Mouse (Mus musculus): ENCODE measurements around the gene Srf. TPM values are rescaled to one million over a fixed set of nuclear protein-coding genes. Genes with fewer than 3 reads are reported as not detected.
A peak's percentile ranks its signal among the peaks of the same experiment; 100 is the strongest.

Srf gene
- polyA plus RNA-seq, 1 experiment from 2014 or later: 3.7 TPM

DNA sequence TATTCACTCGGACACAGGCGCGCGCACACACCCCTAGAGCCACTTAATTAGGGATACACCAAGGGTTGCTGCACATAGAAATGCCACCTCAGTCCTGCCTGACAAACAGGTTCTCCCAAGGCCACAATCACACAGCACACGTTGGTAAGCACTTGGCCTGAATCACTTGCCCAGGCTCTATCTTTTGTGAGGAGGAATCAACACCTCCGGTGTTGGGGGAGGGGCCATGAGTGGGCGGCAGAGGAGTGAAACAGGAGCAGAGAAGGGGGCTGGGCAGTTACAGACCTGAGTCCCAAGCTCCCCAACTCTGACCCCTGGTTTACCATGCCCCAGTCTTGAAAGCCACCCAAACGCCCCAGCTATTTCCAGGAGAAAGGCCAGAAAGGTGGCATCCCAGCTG lies 9.0 kb downstream of the Srf start:
- ATAC-seq (ENCODE audit: low FRiP score, low TSS enrichment) (no peak), DNase-seq (ENCODE audit: low spot score) (peak; percentile 37)
- Histone ChIP-seq H3K9ac (ENCODE audit: low read length) (0 out of 2 replicates have a peak overlapping the region, but pooled peaks have one; percentile 58), H3K27me3 (ENCODE audit: control insufficient read depth, insufficient read depth, low read length) (no peaks in the 10 kb centered on the region), H3K4me3 (ENCODE audit: low read depth, low read length) (no peak overlapping the region), H3K4me2 (replicated peaks; ENCODE audit: low read depth) (no peak overlapping the region), H3K4me1 (replicated peaks; ENCODE audit: control insufficient read depth, insufficient read depth) (no peaks in the 10 kb centered on the region), H3K36me3 (ENCODE audit: control insufficient read depth, insufficient read depth, low read length) (peaks cover 23% of the 10 kb centered on the region), H3K9me3 (ENCODE audit: control insufficient read depth, low read length) (no peaks in the 10 kb centered on the region), H3K27ac (replicated peaks) (no peak overlapping the region)
- no peak for TF ChIP-seq CTCF (IDR thresholded peaks at IDR 0.05; ENCODE audit: low read depth)
- TF ChIP-seq EP300 (optimal IDR thresholded peaks at IDR 0.05): no peak
- 35% methylated on average over 8 of the region's 8 CpGs for WGBS

GRCm38 (mm10) chr17:46546591-46546990 lies 9.4 kb downstream of the Srf start:
- H3K36me3 ChIP-seq (ENCODE audit: control insufficient read depth, insufficient read depth, low read length): peaks cover 22% of the 10 kb centered on the region
- H3K9ac ChIP-seq (ENCODE audit: low read length): peak overlapping the region; percentile 58
- H3K27me3 ChIP-seq (ENCODE audit: control insufficient read depth, insufficient read depth, low read length): no peaks in the 10 kb centered on the region
- no peak overlapping the region for H3K27ac ChIP-seq (replicated peaks)
- H3K4me2 ChIP-seq (replicated peaks; ENCODE audit: low read depth): peak overlapping the region; percentile 69
- 23% methylated on average over 7 of the region's 7 CpGs for WGBS
- no peaks in the 10 kb centered on the region for H3K9me3 ChIP-seq (ENCODE audit: control insufficient read depth, low read length)
- ATAC-seq (ENCODE audit: low FRiP score, low TSS enrichment) (no peak), DNase-seq (ENCODE audit: low spot score) (no peak)
- H3K4me3 ChIP-seq (ENCODE audit: low read depth, low read length): peak overlapping the region; percentile 51
- no peak for TF ChIP-seq EP300 (optimal IDR thresholded peaks at IDR 0.05)
- TF ChIP-seq CTCF (IDR thresholded peaks at IDR 0.05; ENCODE audit: low read depth): no peak
- H3K4me1 ChIP-seq (replicated peaks; ENCODE audit: control insufficient read depth, insufficient read depth): no peaks in the 10 kb centered on the region

DNA sequence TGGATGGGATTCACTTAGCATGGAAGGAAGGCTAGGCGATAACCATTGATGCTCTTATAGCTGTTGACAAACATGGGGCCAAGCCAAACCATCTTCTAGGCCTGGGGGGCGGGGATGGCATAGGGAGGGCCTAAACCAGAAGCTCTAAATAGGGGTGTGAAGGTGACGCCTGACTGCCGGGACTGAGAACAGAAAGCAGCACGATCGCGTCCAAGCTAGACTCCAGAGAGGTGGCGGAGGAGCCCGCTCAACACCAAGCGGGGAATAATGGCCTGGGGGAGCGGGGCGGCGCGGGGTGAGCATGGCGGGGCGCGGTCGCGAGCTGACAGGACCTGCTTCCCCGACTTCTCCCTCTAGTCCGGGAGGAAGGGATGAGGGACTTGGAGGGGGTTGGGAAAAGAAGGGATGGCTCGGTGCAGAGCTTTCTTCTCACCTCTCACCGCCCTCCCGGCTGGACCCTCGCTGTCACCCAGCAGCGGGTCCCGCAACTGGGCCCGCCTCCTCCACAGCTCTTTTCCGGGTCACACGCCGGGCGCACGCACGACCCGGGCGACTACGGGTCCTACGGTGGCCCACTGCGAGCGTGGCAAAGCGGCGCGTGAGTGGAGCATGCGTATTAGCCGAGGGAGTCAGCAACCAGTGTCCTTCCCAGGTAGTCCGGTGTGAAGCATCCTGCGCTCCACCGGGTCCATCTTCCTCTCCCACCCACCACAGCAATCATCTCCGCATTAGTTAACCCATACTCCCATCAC lies 10.0 kb downstream of the Srf start, which contains the start of gene Cul9:
Cul9 (minus strand) TSS at position 576 of the 752 bp plus-strand sequence.
- Histone ChIP-seq H3K27ac (replicated peaks) (no peak within 1 kb of the TSS), H3K4me3 (ENCODE audit: low read depth, low read length) (peak within 1 kb of the TSS; percentile 51), H3K27me3 (ENCODE audit: control insufficient read depth, insufficient read depth, low read length) (no peaks in the 10 kb centered on the region), H3K4me2 (replicated peaks; ENCODE audit: low read depth) (peak within 1 kb of the TSS; percentile 69), H3K9ac (ENCODE audit: low read length) (peak within 1 kb of the TSS; percentile 58), H3K9me3 (ENCODE audit: control insufficient read depth, low read length) (no peaks in the 10 kb centered on the region), H3K4me1 (replicated peaks; ENCODE audit: control insufficient read depth, insufficient read depth) (no peaks in the 10 kb centered on the region), H3K36me3 (ENCODE audit: control insufficient read depth, insufficient read depth, low read length) (peaks cover 18% of the 10 kb centered on the region)
- no peak for TF ChIP-seq EP300 (optimal IDR thresholded peaks at IDR 0.05)
- no peak for TF ChIP-seq CTCF (IDR thresholded peaks at IDR 0.05; ENCODE audit: low read depth)
- 7% methylated on average over 43 of the region's 49 CpGs for WGBS
- DNase-seq (ENCODE audit: low spot score) (peak; percentile 71), ATAC-seq (ENCODE audit: low FRiP score, low TSS enrichment) (peak; percentile 66; the same call in 1 of the 2 replicates)

- no peak for TF ChIP-seq CTCF (IDR thresholded peaks at IDR 0.05; ENCODE audit: low read depth)
- TF ChIP-seq EP300 (optimal IDR thresholded peaks at IDR 0.05): no peak
- no peak overlapping the region for H3K4me3 ChIP-seq (ENCODE audit: low read depth, low read length)
- 87% methylated on average over 12 of the region's 12 CpGs for WGBS
- H3K4me2 ChIP-seq (replicated peaks; ENCODE audit: low read depth): no peak overlapping the region
- no peak overlapping the region for H3K27ac ChIP-seq (replicated peaks)
- no peaks in the 10 kb centered on the region for H3K9me3 ChIP-seq (ENCODE audit: control insufficient read depth, low read length)
- H3K36me3 ChIP-seq (ENCODE audit: control insufficient read depth, insufficient read depth, low read length): peaks cover 5% of the 10 kb centered on the region
- ATAC-seq (ENCODE audit: low FRiP score, low TSS enrichment) (no peak), DNase-seq (ENCODE audit: low spot score) (no peak)
- H3K4me1 ChIP-seq (replicated peaks; ENCODE audit: control insufficient read depth, insufficient read depth): no peaks in the 10 kb centered on the region
- H3K27me3 ChIP-seq (ENCODE audit: control insufficient read depth, insufficient read depth, low read length): no peaks in the 10 kb centered on the region
- H3K9ac ChIP-seq (ENCODE audit: low read length): no peak overlapping the region
Measured at GRCm38 (mm10) chr17:46543661-46544060, 12.3 kb downstream of the Srf start.

DNA sequence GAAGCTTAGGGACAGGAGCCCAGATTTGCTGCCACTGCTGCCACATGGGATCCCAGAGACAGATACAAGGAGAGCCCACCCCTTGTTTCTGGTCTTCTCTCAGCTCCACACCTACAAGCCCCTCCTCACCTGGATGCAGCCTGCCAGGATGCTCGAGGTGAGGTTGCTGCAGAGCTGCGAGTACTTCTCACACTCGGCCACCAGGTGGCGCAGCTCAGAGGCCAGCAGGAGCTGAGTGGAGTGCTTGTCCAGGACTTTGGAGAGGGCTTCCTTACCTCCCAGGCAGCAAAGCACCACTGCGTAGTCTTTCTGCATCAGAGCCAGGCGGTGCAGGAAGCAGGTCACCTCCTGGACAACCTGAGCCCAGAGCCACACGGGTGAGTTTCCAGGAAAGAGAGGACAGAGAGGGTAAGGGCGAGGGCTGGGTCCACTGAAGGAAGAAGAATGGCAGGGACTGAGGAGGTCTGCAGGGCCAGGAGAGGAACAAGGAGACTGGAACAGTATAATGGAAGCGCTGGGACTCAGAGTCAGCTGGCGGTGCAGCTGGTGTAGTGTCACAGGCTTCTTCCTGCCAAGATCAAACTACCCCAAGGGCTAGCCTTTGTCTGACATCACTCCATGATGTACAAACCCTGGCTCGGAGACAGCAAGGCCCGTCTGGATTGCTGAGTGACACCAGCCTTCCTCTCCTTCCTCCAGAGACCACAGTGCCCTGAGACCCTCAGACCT lies 30.2 kb downstream of the Srf start:
- WGBS: 38% methylated on average over 12 of the region's 12 CpGs
- no peak for TF ChIP-seq EP300 (optimal IDR thresholded peaks at IDR 0.05)
- peak; percentile 97 for TF ChIP-seq CTCF (IDR thresholded peaks at IDR 0.05; ENCODE audit: low read depth)
- H3K36me3 ChIP-seq (ENCODE audit: control insufficient read depth, insufficient read depth, low read length): no peaks in the 10 kb centered on the region
- ATAC-seq (ENCODE audit: low FRiP score, low TSS enrichment): peak; percentile 70
- no peaks in the 10 kb centered on the region for H3K4me1 ChIP-seq (replicated peaks; ENCODE audit: control insufficient read depth, insufficient read depth)
- no peak overlapping the region for H3K4me3 ChIP-seq (ENCODE audit: low read depth, low read length)
- no peaks in the 10 kb centered on the region for H3K9me3 ChIP-seq (ENCODE audit: control insufficient read depth, low read length)
- H3K4me2 ChIP-seq (replicated peaks; ENCODE audit: low read depth): no peak overlapping the region
- DNase-seq (ENCODE audit: low spot score): peak; percentile 85
- H3K27ac ChIP-seq (replicated peaks): no peak overlapping the region
- no peak overlapping the region for H3K9ac ChIP-seq (ENCODE audit: low read length)
- no peaks in the 10 kb centered on the region for H3K27me3 ChIP-seq (ENCODE audit: control insufficient read depth, insufficient read depth, low read length)

DNA sequence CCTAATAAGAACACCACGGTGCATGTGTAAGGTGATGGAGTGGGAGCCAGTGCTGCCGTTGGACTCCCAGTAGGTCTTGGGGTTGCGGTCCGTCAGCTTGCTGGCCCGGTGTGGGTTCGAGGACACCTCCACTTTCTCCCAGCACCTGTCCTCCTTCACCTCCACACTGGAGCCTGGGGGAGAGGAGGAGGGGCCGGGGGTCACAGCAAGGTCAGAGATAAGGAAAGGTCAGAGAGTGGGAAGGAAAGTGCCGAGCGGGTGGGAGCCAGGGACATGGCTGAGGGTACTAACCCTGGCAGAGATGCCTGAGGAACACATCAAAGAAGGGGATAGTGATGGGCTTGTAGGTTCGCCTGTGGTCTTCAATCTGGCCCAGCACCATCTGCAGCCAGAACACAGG lies 30.9 kb downstream of the Srf start:
- TF ChIP-seq EP300 (optimal IDR thresholded peaks at IDR 0.05): no peak
- no peak for TF ChIP-seq CTCF (IDR thresholded peaks at IDR 0.05; ENCODE audit: low read depth)
- Histone ChIP-seq H3K27me3 (ENCODE audit: control insufficient read depth, insufficient read depth, low read length) (no peaks in the 10 kb centered on the region), H3K4me3 (ENCODE audit: low read depth, low read length) (no peak overlapping the region), H3K27ac (replicated peaks) (no peak overlapping the region), H3K9me3 (ENCODE audit: control insufficient read depth, low read length) (no peaks in the 10 kb centered on the region), H3K4me1 (replicated peaks; ENCODE audit: control insufficient read depth, insufficient read depth) (no peaks in the 10 kb centered on the region), H3K4me2 (replicated peaks; ENCODE audit: low read depth) (no peak overlapping the region), H3K9ac (ENCODE audit: low read length) (no peak overlapping the region), H3K36me3 (ENCODE audit: control insufficient read depth, insufficient read depth, low read length) (no peaks in the 10 kb centered on the region)
- ATAC-seq (ENCODE audit: low FRiP score, low TSS enrichment) (no peak), DNase-seq (ENCODE audit: low spot score) (no peak)
- 71% methylated on average over 10 of the region's 10 CpGs for WGBS

All from stomach, postnatal 0 days (tissue).